Mouse (Mus musculus): ENCODE measurements at regions not wholly inside any gene's neighbourhood (a gene's known extent, or its start where the extent isn't known, plus 50 kb on each side); places are given as distances from the start of the nearest gene placed in this dataset.

- Histone ChIP-seq H3K27ac (no peak overlapping the region), H3K4me3 (no peak overlapping the region)
- no peak for TF ChIP-seq CTCF (IDR thresholded peaks at IDR 0.05)
- intact Hi-C loops (cut with DNase I), result no loop called here
- DNase-seq, result no peak
These were observed 50.3 kb upstream of the Vash1 start for GRCm38 (mm10) chr12:86628050-86628782.
